Mouse (Mus musculus) ES-E14 (cell line): ENCODE measurements around the gene Grid1. TPM values are rescaled to one million over a fixed set of nuclear protein-coding genes. Genes with fewer than 3 reads are reported as not detected.

ENCODE experiments used
- DNase-seq: peaks from one replicate; pipeline ENCODE4 v3.0.0-alpha.2; 2013; ENCODE audit warnings: low read depth, low spot score
- H3K27ac ChIP-seq: 2 replicates; pipeline ENCODE4 v1.5.1; 2012; ENCODE audit warnings: low read depth, mild to moderate bottlenecking, low read length, moderate library complexity, mixed read lengths; ENCODE audit not compliant: poor library complexity, insufficient read depth, severe bottlenecking
- H3K36me3 ChIP-seq: 2 replicates; pipeline ENCODE4 v1.6.1; 2012; ENCODE audit warnings: mild to moderate bottlenecking, low read length, moderate library complexity, mixed read lengths; ENCODE audit not compliant: control insufficient read depth, poor library complexity, insufficient read depth, severe bottlenecking
- H3K4me1 ChIP-seq, 2 experiments: fragments of 150-350 bp in 1 of 2; sonication (generic) in 1 of 2; 2 replicates each; pipeline ENCODE4 v1.6.1; 2012; ENCODE audit warnings: low read length in 2 of 2, mild to moderate bottlenecking in 1 of 2, mixed read lengths in 1 of 2; ENCODE audit not compliant: control insufficient read depth in 2 of 2, insufficient read depth in 2 of 2, poor library complexity in 1 of 2
- H3K4me3 ChIP-seq, 2 experiments: fragments of 150-350 bp in 1 of 2; sonication (generic) in 1 of 2; 2 replicates each; pipeline ENCODE4 v1.5.1; 2012; ENCODE audit warnings: low read length in 2 of 2, low read depth in 1 of 2, mild to moderate bottlenecking in 1 of 2, mixed read lengths in 1 of 2; ENCODE audit not compliant: insufficient read depth in 1 of 2, poor library complexity in 1 of 2, severe bottlenecking in 1 of 2
- H3K9ac ChIP-seq: 2 replicates; pipeline ENCODE4 v1.6.1; 2012; ENCODE audit warnings: low read depth, mild to moderate bottlenecking, low read length, mixed read lengths; ENCODE audit not compliant: poor library complexity, insufficient read depth, severe bottlenecking
- H3K9me3 ChIP-seq: fragments of 150-350 bp; sonication (generic); 2 replicates; pipeline ENCODE4 v1.6.1; 2012; ENCODE audit warnings: low read depth, mild to moderate bottlenecking, low read length; ENCODE audit not compliant: control insufficient read depth, insufficient read depth
- CHD2 ChIP-seq: IDR thresholded peaks from 2 replicates; pipeline ENCODE4 v1.6.1; 2014; ENCODE audit warnings: mild to moderate bottlenecking, low read depth, low read length, inconsistent platforms
- HCFC1 ChIP-seq: IDR thresholded peaks from 2 replicates; pipeline ENCODE4 v1.6.1; 2012; ENCODE audit warnings: low read length, inconsistent platforms, borderline replicate concordance; ENCODE audit not compliant: insufficient read depth
- MAFK ChIP-seq: IDR thresholded peaks from 2 replicates; pipeline ENCODE4 v1.6.1; 2014; ENCODE audit warnings: mild to moderate bottlenecking, low read depth, low read length, inconsistent platforms; ENCODE audit not compliant: insufficient read depth
- ZC3H11A ChIP-seq: IDR thresholded peaks from 2 replicates; pipeline ENCODE4 v1.6.1; 2012; ENCODE audit warnings: low read depth, mild to moderate bottlenecking, inconsistent platforms, low read length, borderline replicate concordance
- ZNF384 ChIP-seq: IDR thresholded peaks from 2 replicates; pipeline ENCODE4 v1.6.1; 2012; ENCODE audit warnings: low read depth, low read length, inconsistent platforms
- in situ Hi-C, 2 experiments: fragments of 600-800 bp; cut with MboI; formaldehyde crosslinking; loops; one replicate each; pipeline ENCODE4 v1.15.1; 2025; ENCODE audit warnings: low sequenced_read_pairs in 2 of 2, inconsistent platforms in 1 of 2; ENCODE audit not compliant: unreplicated experiment in 2 of 2
- total RNA-seq: library from RNA; depleted of rRNA; stranded (reverse); fragments of 300-350 nt; gene quantifications from 2 replicates; pipeline ENCODE4 v1.2.3, GENCODE M21; 2012

Gene Grid1
- total RNA-seq, 1 experiment: 0.54 TPM

- H3K9ac ChIP-seq: no peak overlapping the region
- H3K4me3 ChIP-seq: no peak overlapping the region
- TF ChIP-seq ZC3H11A (no peak), MAFK (no peak), ZNF384 (no peak), HCFC1 (no peak), CHD2 (no peak)
- H3K9me3 ChIP-seq: no peaks in the 10 kb centered on the region
- no peaks in the 10 kb centered on the region for H3K4me1 ChIP-seq
- H3K27ac ChIP-seq: no peak overlapping the region
- in situ Hi-C loops: no loop called here
- H3K36me3 ChIP-seq: no peaks in the 10 kb centered on the region
- no peak for DNase-seq
These were observed 365.5 kb downstream of the Grid1 start for GRCm38 (mm10) chr14:35185399-35185798.

- no peaks in the 10 kb centered on the region for H3K36me3 ChIP-seq
- no peak overlapping the region for H3K4me3 ChIP-seq
- TF ChIP-seq ZNF384: no peak
- TF ChIP-seq ZC3H11A: no peak
- no peak for TF ChIP-seq CHD2
- no peak for TF ChIP-seq MAFK
- TF ChIP-seq HCFC1: no peak
- in situ Hi-C loops: no loop called here
- no peak overlapping the region for H3K9ac ChIP-seq
- H3K27ac ChIP-seq: no peak overlapping the region
- no peaks in the 10 kb centered on the region for H3K9me3 ChIP-seq
- no peak for DNase-seq
- no peaks in the 10 kb centered on the region for H3K4me1 ChIP-seq
These were observed 372.3 kb downstream of the Grid1 start for GRCm38 (mm10) chr14:35192256-35192655.

GRCm38 (mm10) chr14:35197371-35197770 lies 377.5 kb downstream of the Grid1 start:
- H3K9me3 ChIP-seq: no peaks in the 10 kb centered on the region
- no peaks in the 10 kb centered on the region for H3K36me3 ChIP-seq
- H3K4me1 ChIP-seq: no peaks in the 10 kb centered on the region
- TF ChIP-seq CHD2 (no peak), ZNF384 (no peak), MAFK (no peak), ZC3H11A (no peak), HCFC1 (no peak)
- H3K27ac ChIP-seq: no peak overlapping the region
- in situ Hi-C loops: no loop called here
- no peak overlapping the region for H3K9ac ChIP-seq
- no peak for DNase-seq
- no peak overlapping the region for H3K4me3 ChIP-seq

GRCm38 (mm10) chr14:35198447-35198846 lies 378.5 kb downstream of the Grid1 start:
- H3K4me1 ChIP-seq: no peaks in the 10 kb centered on the region
- DNase-seq: no peak
- in situ Hi-C loops: no loop called here
- H3K4me3 ChIP-seq: no peak overlapping the region
- no peaks in the 10 kb centered on the region for H3K36me3 ChIP-seq
- H3K9me3 ChIP-seq: no peaks in the 10 kb centered on the region
- H3K27ac ChIP-seq: no peak overlapping the region
- H3K9ac ChIP-seq: no peak overlapping the region
- TF ChIP-seq MAFK (no peak), ZC3H11A (no peak), HCFC1 (no peak), CHD2 (no peak), ZNF384 (no peak)

GRCm38 (mm10) chr14:35198899-35199298 lies 379.0 kb downstream of the Grid1 start:
- DNase-seq: no peak
- no peak overlapping the region for H3K9ac ChIP-seq
- no peak overlapping the region for H3K4me3 ChIP-seq
- no peaks in the 10 kb centered on the region for H3K4me1 ChIP-seq
- H3K9me3 ChIP-seq: no peaks in the 10 kb centered on the region
- no peaks in the 10 kb centered on the region for H3K36me3 ChIP-seq
- no peak overlapping the region for H3K27ac ChIP-seq
- TF ChIP-seq ZC3H11A (no peak), MAFK (no peak)
- in situ Hi-C loops: no loop called here
